Mouse (Mus musculus): Measurements from ENCODE around the gene Srp54b. TPM values are rescaled to one million over a fixed set of nuclear protein-coding genes. Genes with fewer than 3 reads are reported as not detected.
A peak's percentile ranks its signal among the peaks of the same experiment; 100 is the strongest.
"Not testable (repeated sequence)": the region's sequence is repeated elsewhere in the genome, so short reads cannot be mapped to it uniquely, and the experiment has no call there.

The Srp54b gene
- 12.6 and 13.3 TPM in 2 replicates for polyA plus RNA-seq (2012; rRNA removed)

- H3K27me3 ChIP-seq (replicated peaks; ENCODE audit: control insufficient read depth, insufficient read depth, low read length); H3K36me3 ChIP-seq (ENCODE audit: control insufficient read depth, insufficient read depth, low read length); H3K27ac ChIP-seq (ENCODE audit: insufficient read depth, low read depth, low read length); DNase-seq; H3K4me1 ChIP-seq (ENCODE audit: control insufficient read depth, insufficient read depth, low read length): not testable (repeated sequence)
- peak within 1 kb of the TSS; percentile 47; the same call in 1 of the 2 replicates for H3K4me3 ChIP-seq (ENCODE audit: insufficient read depth, low read depth, low read length)
- WGBS, result no CpG with 5 or more reads among the region's 57 CpGs
Observed at GRCm38 (mm10) chr12:55154559-55155448, at the start of gene Srp54b. TSS of gene Srp54b (plus strand) at chr12:55155104.

GRCm38 (mm10) chr12:55112616-55113015 is 42.3 kb upstream of the Srp54b start:
- not testable (repeated sequence) for H3K4me3 ChIP-seq (ENCODE audit: insufficient read depth, low read depth, low read length); DNase-seq; H3K27me3 ChIP-seq (replicated peaks; ENCODE audit: control insufficient read depth, insufficient read depth, low read length); H3K27ac ChIP-seq (ENCODE audit: insufficient read depth, low read depth, low read length); H3K4me1 ChIP-seq (ENCODE audit: control insufficient read depth, insufficient read depth, low read length); H3K36me3 ChIP-seq (ENCODE audit: control insufficient read depth, insufficient read depth, low read length)
- no CpG with 5 or more reads among the region's 7 CpGs for WGBS

GRCm38 (mm10) chr12:55124242-55124641 is 30.7 kb upstream of the Srp54b start, which contains the start of gene Fam177a:
TSS of gene Fam177a (plus strand) at chr12:55124469.
- not testable (repeated sequence) for H3K36me3 ChIP-seq (ENCODE audit: control insufficient read depth, insufficient read depth, low read length)
- no CpG with 5 or more reads among the region's 40 CpGs for WGBS

GRCm38 (mm10) chr12:55124731-55125130 is 30.2 kb upstream of the Srp54b start:
- not testable (repeated sequence) for H3K4me3 ChIP-seq (ENCODE audit: insufficient read depth, low read depth, low read length); H3K27ac ChIP-seq (ENCODE audit: insufficient read depth, low read depth, low read length); DNase-seq; H3K4me1 ChIP-seq (ENCODE audit: control insufficient read depth, insufficient read depth, low read length); H3K36me3 ChIP-seq (ENCODE audit: control insufficient read depth, insufficient read depth, low read length); H3K27me3 ChIP-seq (replicated peaks; ENCODE audit: control insufficient read depth, insufficient read depth, low read length)
- WGBS, result no CpG with 5 or more reads among the region's 18 CpGs

More at GRCm38 (mm10) chr12:55124242-55124641, 30.7 kb upstream of the Srp54b start, which contains the start of gene Fam177a:
- not testable (repeated sequence) for H3K27me3 ChIP-seq (replicated peaks; ENCODE audit: control insufficient read depth, insufficient read depth, low read length); H3K4me3 ChIP-seq (ENCODE audit: insufficient read depth, low read depth, low read length); H3K4me1 ChIP-seq (ENCODE audit: control insufficient read depth, insufficient read depth, low read length); DNase-seq; H3K27ac ChIP-seq (ENCODE audit: insufficient read depth, low read depth, low read length)

- H3K36me3 ChIP-seq (ENCODE audit: control insufficient read depth, insufficient read depth, low read length); DNase-seq; H3K27me3 ChIP-seq (replicated peaks; ENCODE audit: control insufficient read depth, insufficient read depth, low read length); H3K27ac ChIP-seq (ENCODE audit: insufficient read depth, low read depth, low read length); H3K4me3 ChIP-seq (ENCODE audit: insufficient read depth, low read depth, low read length); H3K4me1 ChIP-seq (ENCODE audit: control insufficient read depth, insufficient read depth, low read length): not testable (repeated sequence)
- no CpG with 5 or more reads among the region's 6 CpGs for WGBS
Observed at GRCm38 (mm10) chr12:55135540-55135939, 19.4 kb upstream of the Srp54b start.

GRCm38 (mm10) chr12:55137859-55138258 is 17.0 kb upstream of the Srp54b start:
- not testable (repeated sequence) for H3K36me3 ChIP-seq (ENCODE audit: control insufficient read depth, insufficient read depth, low read length); H3K4me1 ChIP-seq (ENCODE audit: control insufficient read depth, insufficient read depth, low read length); H3K27ac ChIP-seq (ENCODE audit: insufficient read depth, low read depth, low read length); DNase-seq; H3K27me3 ChIP-seq (replicated peaks; ENCODE audit: control insufficient read depth, insufficient read depth, low read length); H3K4me3 ChIP-seq (ENCODE audit: insufficient read depth, low read depth, low read length)
- no CpG with 5 or more reads among the region's 6 CpGs for WGBS

- peak overlapping the region; percentile 47; the same call in 1 of the 2 replicates for H3K4me3 ChIP-seq (ENCODE audit: insufficient read depth, low read depth, low read length)
- DNase-seq; H3K4me1 ChIP-seq (ENCODE audit: control insufficient read depth, insufficient read depth, low read length); H3K27ac ChIP-seq (ENCODE audit: insufficient read depth, low read depth, low read length); H3K36me3 ChIP-seq (ENCODE audit: control insufficient read depth, insufficient read depth, low read length); H3K27me3 ChIP-seq (replicated peaks; ENCODE audit: control insufficient read depth, insufficient read depth, low read length): not testable (repeated sequence)
- 0% methylated on average over 12 of the region's 24 CpGs for WGBS
Observed at GRCm38 (mm10) chr12:55155449-55155783, 512 bp downstream of the Srp54b start.

GRCm38 (mm10) chr12:55167034-55167557 is 12.2 kb downstream of the Srp54b start:
- H3K4me1 ChIP-seq (ENCODE audit: control insufficient read depth, insufficient read depth, low read length); H3K36me3 ChIP-seq (ENCODE audit: control insufficient read depth, insufficient read depth, low read length); H3K27ac ChIP-seq (ENCODE audit: insufficient read depth, low read depth, low read length); H3K27me3 ChIP-seq (replicated peaks; ENCODE audit: control insufficient read depth, insufficient read depth, low read length); DNase-seq; H3K4me3 ChIP-seq (ENCODE audit: insufficient read depth, low read depth, low read length): not testable (repeated sequence)
- WGBS, result no CpG with 5 or more reads among the region's 7 CpGs

GRCm38 (mm10) chr12:55187686-55188085 is 32.8 kb downstream of the Srp54b start:
- H3K4me3 ChIP-seq (ENCODE audit: insufficient read depth, low read depth, low read length); H3K36me3 ChIP-seq (ENCODE audit: control insufficient read depth, insufficient read depth, low read length); DNase-seq; H3K4me1 ChIP-seq (ENCODE audit: control insufficient read depth, insufficient read depth, low read length); H3K27me3 ChIP-seq (replicated peaks; ENCODE audit: control insufficient read depth, insufficient read depth, low read length); H3K27ac ChIP-seq (ENCODE audit: insufficient read depth, low read depth, low read length): not testable (repeated sequence)
- no CpG with 5 or more reads among the region's 8 CpGs for WGBS

GRCm38 (mm10) chr12:55189127-55189526 is 34.2 kb downstream of the Srp54b start:
- not testable (repeated sequence) for H3K27me3 ChIP-seq (replicated peaks; ENCODE audit: control insufficient read depth, insufficient read depth, low read length); DNase-seq; H3K4me3 ChIP-seq (ENCODE audit: insufficient read depth, low read depth, low read length); H3K27ac ChIP-seq (ENCODE audit: insufficient read depth, low read depth, low read length); H3K4me1 ChIP-seq (ENCODE audit: control insufficient read depth, insufficient read depth, low read length); H3K36me3 ChIP-seq (ENCODE audit: control insufficient read depth, insufficient read depth, low read length)
- no CpG with 5 or more reads among the region's 5 CpGs for WGBS

GRCm38 (mm10) chr12:55199306-55199705 is 44.4 kb downstream of the Srp54b start, which contains the start of gene 1700047I17Rik2:
TSS of gene 1700047I17Rik2 (plus strand) at chr12:55199592.
- no CpG with 5 or more reads among the region's 40 CpGs for WGBS
- H3K4me3 ChIP-seq (ENCODE audit: insufficient read depth, low read depth, low read length); DNase-seq: not testable (repeated sequence)

More at GRCm38 (mm10) chr12:55199306-55199705, 44.4 kb downstream of the Srp54b start, which contains the start of gene 1700047I17Rik2:
- not testable (repeated sequence) for H3K36me3 ChIP-seq (ENCODE audit: control insufficient read depth, insufficient read depth, low read length); H3K4me1 ChIP-seq (ENCODE audit: control insufficient read depth, insufficient read depth, low read length); H3K27ac ChIP-seq (ENCODE audit: insufficient read depth, low read depth, low read length); H3K27me3 ChIP-seq (replicated peaks; ENCODE audit: control insufficient read depth, insufficient read depth, low read length)
